8 mouse cellular contexts compared by ENCODE assay signal in genomic region chr2:143093726-143094125, GRCm38 (mm10). TPM values are rescaled to one million over a fixed set of nuclear protein-coding genes. Genes with fewer than 3 reads are reported as not detected.
DNase-seq lines count a peak whose midpoint lies in the region; ATAC-seq and TF ChIP-seq lines count a peak whose summit lies in the region.

No protein-coding gene starts in this region.

- H3K4me1 ChIP-seq in embryonic facial prominence, embryonic 10.5 days: no peaks in the 10 kb centered on the region
- H3K4me1 ChIP-seq in heart, embryonic 10.5 days: no peaks in the 10 kb centered on the region
- H3K4me1 ChIP-seq in kidney, postnatal 0 days (replicated peaks; ENCODE audit: insufficient read depth, low read length): no peaks in the 10 kb centered on the region
- no peaks in the 10 kb centered on the region for H3K4me1 ChIP-seq in limb, embryonic 14.5 days (ENCODE audit: control insufficient read depth, insufficient read depth, low read length)
- no peaks in the 10 kb centered on the region for H3K4me1 ChIP-seq in neural tube, embryonic 11.5 days (ENCODE audit: control insufficient read depth, insufficient read depth, low read length)

- peak; percentile 7 for DNase-seq in 3134 (ENCODE audit: extremely low read depth, insufficient read length, low spot score)
- DNase-seq in adrenal gland, adult (ENCODE audit: inconsistent age in 2 of 2, low spot score in 1 of 2): peak; percentile 42 to 79
- DNase-seq in embryonic facial prominence, embryonic 10.5 days (ENCODE audit: low spot score): peak; percentile 65
- DNase-seq in heart, embryonic 10.5 days (ENCODE audit: low spot score): peak; percentile 78
- DNase-seq in kidney, postnatal 0 days (ENCODE audit: low spot score): peak; percentile 92
- DNase-seq in limb, embryonic 14.5 days (ENCODE audit: low spot score): peak; percentile 76
- peak; percentile 65 for DNase-seq in neural tube, embryonic 11.5 days (ENCODE audit: low spot score)

- TF ChIP-seq POLR2A in limb, embryonic 14.5 days (IDR thresholded peaks at IDR 0.05; ENCODE audit: borderline replicate concordance, extremely low read depth, insufficient read depth, insufficient read length): no peak

- H3K4me3 ChIP-seq in embryonic facial prominence, embryonic 10.5 days: no peak overlapping the region
- no peak overlapping the region for H3K4me3 ChIP-seq in heart, embryonic 10.5 days
- H3K4me3 ChIP-seq in kidney, postnatal 0 days (replicated peaks; ENCODE audit: low read depth, low read length): no peak overlapping the region
- no peak overlapping the region for H3K4me3 ChIP-seq in limb, embryonic 14.5 days (replicated peaks; ENCODE audit: low read length)
- no peak overlapping the region for H3K4me3 ChIP-seq in neural tube, embryonic 11.5 days (ENCODE audit: low read depth, low read length)

- 44% methylated on average over 6 of the region's 6 CpGs for WGBS in embryonic facial prominence, embryonic 10.5 days
- WGBS in heart, embryonic 10.5 days: 37% methylated on average over 6 of the region's 6 CpGs
- 15% methylated on average over 6 of the region's 6 CpGs for WGBS in kidney, postnatal 0 days
- 19% methylated on average over 6 of the region's 6 CpGs for WGBS in limb, embryonic 14.5 days
- WGBS in neural tube, embryonic 11.5 days: 32% methylated on average over 6 of the region's 6 CpGs

- peak; percentile 88 for ATAC-seq in kidney, postnatal 0 days (replicated peaks; ENCODE audit: low FRiP score, low read depth)
- ATAC-seq in limb, embryonic 14.5 days (ENCODE audit: low FRiP score, low read depth): peak; percentile 77
- peak; percentile 72 for ATAC-seq in neural tube, embryonic 11.5 days (ENCODE audit: insufficient read depth, low FRiP score, low TSS enrichment)
- no peak for ATAC-seq in activated CD4-positive, CD25-positive, alpha-beta regulatory T cell, adult 4 months

- H3K36me3 ChIP-seq in embryonic facial prominence, embryonic 10.5 days (replicated peaks): no peaks in the 10 kb centered on the region
- no peaks in the 10 kb centered on the region for H3K36me3 ChIP-seq in heart, embryonic 10.5 days
- no peaks in the 10 kb centered on the region for H3K36me3 ChIP-seq in kidney, postnatal 0 days (ENCODE audit: insufficient read depth, low read length)
- no peaks in the 10 kb centered on the region for H3K36me3 ChIP-seq in limb, embryonic 14.5 days (ENCODE audit: control insufficient read depth, insufficient read depth, low read length)
- no peaks in the 10 kb centered on the region for H3K36me3 ChIP-seq in neural tube, embryonic 11.5 days (ENCODE audit: control insufficient read depth, insufficient read depth, low read length)

- H3K9ac ChIP-seq in kidney, postnatal 0 days (ENCODE audit: low read depth, low read length): no peak overlapping the region
- H3K9ac ChIP-seq in limb, embryonic 14.5 days (ENCODE audit: low read depth, low read length, severe bottlenecking): no peak overlapping the region
- no peak overlapping the region for H3K9ac ChIP-seq in neural tube, embryonic 11.5 days (ENCODE audit: low read length)

- H3K27me3 ChIP-seq in embryonic facial prominence, embryonic 10.5 days (replicated peaks; ENCODE audit: low read depth, poor library complexity, severe bottlenecking): no peaks in the 10 kb centered on the region
- no peaks in the 10 kb centered on the region for H3K27me3 ChIP-seq in heart, embryonic 10.5 days (ENCODE audit: insufficient read depth, poor library complexity, severe bottlenecking)
- no peaks in the 10 kb centered on the region for H3K27me3 ChIP-seq in kidney, postnatal 0 days (ENCODE audit: insufficient read depth, low read length)
- H3K27me3 ChIP-seq in limb, embryonic 14.5 days (ENCODE audit: control insufficient read depth, insufficient read depth, low read length): no peaks in the 10 kb centered on the region
- no peaks in the 10 kb centered on the region for H3K27me3 ChIP-seq in neural tube, embryonic 11.5 days (ENCODE audit: control insufficient read depth, insufficient read depth, low read length)

- H3K27ac ChIP-seq in embryonic facial prominence, embryonic 10.5 days (replicated peaks): no peak overlapping the region
- no peak overlapping the region for H3K27ac ChIP-seq in heart, embryonic 10.5 days
- H3K27ac ChIP-seq in kidney, postnatal 0 days: no peak overlapping the region
- H3K27ac ChIP-seq in limb, embryonic 14.5 days (replicated peaks; ENCODE audit: low read depth, low read length): no peak overlapping the region
- H3K27ac ChIP-seq in neural tube, embryonic 11.5 days (ENCODE audit: low read depth, low read length): no peak overlapping the region

- TF ChIP-seq CTCF in kidney, postnatal 0 days (IDR thresholded peaks at IDR 0.05; ENCODE audit: low read depth): peak; percentile 87

- H3K9me3 ChIP-seq in embryonic facial prominence, embryonic 10.5 days: no peaks in the 10 kb centered on the region
- H3K9me3 ChIP-seq in heart, embryonic 10.5 days: no peaks in the 10 kb centered on the region
- H3K9me3 ChIP-seq in kidney, postnatal 0 days (replicated peaks; ENCODE audit: low read length): no peaks in the 10 kb centered on the region
- H3K9me3 ChIP-seq in limb, embryonic 14.5 days (ENCODE audit: control insufficient read depth, low read length): peaks cover 5% of the 10 kb centered on the region; the same call in 1 of the 2 replicates
- no peaks in the 10 kb centered on the region for H3K9me3 ChIP-seq in neural tube, embryonic 11.5 days (ENCODE audit: control insufficient read depth, low read length)

- peak overlapping the region; percentile 9; the same call in 1 of the 2 replicates for H3K4me2 ChIP-seq in kidney, postnatal 0 days (ENCODE audit: low read length)
- H3K4me2 ChIP-seq in limb, embryonic 14.5 days (replicated peaks; ENCODE audit: low read depth, low read length, severe bottlenecking): no peak overlapping the region
- no peak overlapping the region for H3K4me2 ChIP-seq in neural tube, embryonic 11.5 days (ENCODE audit: low read depth)

RNA-seq across cellular contexts. Expression of gene Otor, which starts 15.5 kb away (rescaled TPM):
- 0.64 and 3.8 TPM in 2 replicates for polyA plus RNA-seq in embryonic facial prominence, embryonic 10.5 days (2016; fragmentation: Nextera tagmentation; extraction: Ambion mirVana)
- 0.20 and 0.51 TPM in 2 replicates for polyA plus RNA-seq in heart, embryonic 10.5 days (2016; fragmentation: Nextera tagmentation; extraction: Ambion mirVana)
- not detected in 2 replicates for polyA plus RNA-seq in kidney, postnatal 0 days (2015; fragmentation: Nextera tagmentation; extraction: Ambion mirVana)
- 5.6 and 5.8 TPM in 2 replicates for polyA plus RNA-seq in limb, embryonic 14.5 days (2012; rRNA removed)
- polyA plus RNA-seq in limb, embryonic 14.5 days (2014; fragmentation: Nextera tagmentation; extraction: Ambion mirVana): 7.7 and 10.5 TPM in 2 replicates
- polyA plus RNA-seq in neural tube, embryonic 11.5 days (2014; fragmentation: Nextera tagmentation; extraction: Ambion mirVana): 3.1 and 3.6 TPM in 2 replicates
- polyA plus RNA-seq in activated CD4-positive, CD25-positive, alpha-beta regulatory T cell, adult 4 months (2017; shearing (Covaris generic)): not detected

RNA-seq across cellular contexts. Expression of gene Snrpb2, which starts 30.9 kb away (rescaled TPM):
- 95.8 and 105 TPM in 2 replicates for polyA plus RNA-seq in embryonic facial prominence, embryonic 10.5 days (2016; fragmentation: Nextera tagmentation; extraction: Ambion mirVana)
- 46.8 and 63.3 TPM in 2 replicates for polyA plus RNA-seq in heart, embryonic 10.5 days (2016; fragmentation: Nextera tagmentation; extraction: Ambion mirVana)
- 88.3 and 95.3 TPM in 2 replicates for polyA plus RNA-seq in kidney, postnatal 0 days (2015; fragmentation: Nextera tagmentation; extraction: Ambion mirVana)
- polyA plus RNA-seq in limb, embryonic 14.5 days (2012; rRNA removed): 34.1 and 51.7 TPM in 2 replicates
- 85.0 and 85.3 TPM in 2 replicates for polyA plus RNA-seq in limb, embryonic 14.5 days (2014; fragmentation: Nextera tagmentation; extraction: Ambion mirVana)
- 128 and 132 TPM in 2 replicates for polyA plus RNA-seq in neural tube, embryonic 11.5 days (2014; fragmentation: Nextera tagmentation; extraction: Ambion mirVana)
- 100 to 1,000 TPM in 1 of 2 experiments, 10 to 100 TPM in 1; 85.7 to 116 TPM for polyA plus RNA-seq in activated CD4-positive, CD25-positive, alpha-beta regulatory T cell, adult 4 months (2017; shearing (Covaris generic))

Comparison
In these comparisons a context has a peak if more than half of its experiments do, and no peak if none do; other contexts are left out.
1. DNase-seq: peak in every context shown above with its lines; median percentile 92 in kidney, postnatal 0 days; 78 in heart, embryonic 10.5 days; 76 in limb, embryonic 14.5 days; 65 in embryonic facial prominence, embryonic 10.5 days; 65 in neural tube, embryonic 11.5 days; 60 in adrenal gland, adult; 7 in 3134.